9 mouse cellular contexts compared by ENCODE assay signal in genomic region chr7:19796697-19797588, GRCm38 (mm10). TPM values are rescaled to one million over a fixed set of nuclear protein-coding genes. Genes with fewer than 3 reads are reported as not detected.
DNase-seq lines count a peak whose midpoint lies in the region; ATAC-seq lines count a peak whose summit lies in the region.
"Had no signal": no experiment of that assay in that cellular context is flagged by ENCODE, and none has a peak within 500 bp of the region (broad histone marks: within the 10 kb centered on the region; RNA-seq: fewer than 3 reads in every experiment).

Gene Cblc, minus strand, starts transcription at chr7:19796809.

- DNase-seq in right cerebral cortex, adult 18-20 months = peak; percentile 46
- DNase-seq in right cerebral cortex, postnatal 25 days = no peak
- peak; percentile 62 to 68 for DNase-seq in gastrocnemius, postnatal 4 days (ENCODE audit: low spot score in 2 of 2)
- peak; percentile 65 for DNase-seq in neural tube, embryonic 10.5 days (ENCODE audit: extremely low spot score, low spot score)
- DNase-seq in testis, postnatal 10 days (ENCODE audit: low spot score) = peak; percentile 91

- peaks cover 8% of the 10 kb centered on the region for H3K27me3 ChIP-seq in intestine, embryonic 15.5 days (replicated peaks)
- H3K27me3 ChIP-seq in liver, embryonic 12.5 days (replicated peaks) = peaks cover 38% of the 10 kb centered on the region

- H3K9me3 ChIP-seq in intestine, embryonic 15.5 days = no peaks in the 10 kb centered on the region
- H3K9me3 ChIP-seq in liver, embryonic 12.5 days (replicated peaks) = no peaks in the 10 kb centered on the region

- WGBS in intestine, embryonic 15.5 days = 2% methylated on average over 32 of the region's 32 CpGs
- 5% methylated on average over 32 of the region's 32 CpGs for WGBS in liver, embryonic 12.5 days (ENCODE audit: insufficient replicate concordance)

- peak within 1 kb of the TSS; percentile 70 for H3K27ac ChIP-seq in intestine, embryonic 15.5 days
- H3K27ac ChIP-seq in liver, embryonic 12.5 days = no peak within 1 kb of the TSS

- peak within 1 kb of the TSS; percentile 56 for H3K9ac ChIP-seq in intestine, embryonic 15.5 days
- H3K9ac ChIP-seq in liver, embryonic 12.5 days = no peak within 1 kb of the TSS

- H3K4me2 ChIP-seq in intestine, embryonic 15.5 days (replicated peaks) = peak within 1 kb of the TSS; percentile 63
- H3K4me2 ChIP-seq in liver, embryonic 12.5 days = peak within 1 kb of the TSS; percentile 54

- peak; percentile 97 for ATAC-seq in common myeloid progenitor, adult 5-6 weeks (replicated peaks; ENCODE audit: low read depth, poor library complexity, severe bottlenecking)
- peak; percentile 92 for ATAC-seq in intestine, embryonic 15.5 days
- ATAC-seq in liver, embryonic 12.5 days = peak; percentile 53

- H3K4me1 ChIP-seq in intestine, embryonic 15.5 days (replicated peaks) = peaks cover 4% of the 10 kb centered on the region; the same call in 1 of the 2 replicates
- H3K4me1 ChIP-seq in liver, embryonic 12.5 days = peaks cover 10% of the 10 kb centered on the region; the same call in 1 of the 2 replicates

- H3K36me3 ChIP-seq in intestine, embryonic 15.5 days = no peaks in the 10 kb centered on the region
- no peaks in the 10 kb centered on the region for H3K36me3 ChIP-seq in liver, embryonic 12.5 days

- H3K4me3 ChIP-seq in intestine, embryonic 15.5 days (replicated peaks) = peak within 1 kb of the TSS; percentile 49
- peak within 1 kb of the TSS; percentile 28 for H3K4me3 ChIP-seq in liver, embryonic 12.5 days

RNA-seq across cellular contexts. Expression of gene Cblc, which starts in this region (rescaled TPM):
- not detected in 2 replicates for total RNA-seq in common myeloid progenitor, adult 5-6 weeks (2017)
- under 1 TPM; 0.76 to 0.96 TPM for total RNA-seq in gastrocnemius, postnatal 4 days (2021)
- polyA plus RNA-seq in intestine, embryonic 15.5 days (2015; fragmentation: Nextera tagmentation; extraction: Ambion mirVana) = 24.5 and 26.4 TPM in 2 replicates
- polyA plus RNA-seq in liver, embryonic 12.5 days (2016; fragmentation: Nextera tagmentation; extraction: Ambion mirVana) = 0.95 and 1.0 TPM in 2 replicates
- polyA plus RNA-seq: frontal cortex, adult 2 months had no signal

Comparison
In these comparisons a context has a peak if more than half of its experiments do, and no peak if none do; other contexts are left out.
1. RNA of gene Cblc (polyA plus RNA-seq): 24.5 to 26.4 TPM in intestine, embryonic 15.5 days; 0.95 to 1.0 TPM in liver, embryonic 12.5 days; every median in the first group is over 10 times any median in the second.
2. Peak in ATAC-seq in common myeloid progenitor, adult 5-6 weeks; RNA of the gene not detected or under 1 TPM.
3. Peak in DNase-seq in gastrocnemius, postnatal 4 days; RNA of the gene not detected or under 1 TPM.
4. Peak in every context shown above with its lines, with median percentiles within 50 percentile points of each other: ATAC-seq.